Mouse (Mus musculus): ENCODE data around the gene Gm17334.

GRCm38 (mm10) chr11:53733824-53734223 lies 39.2 kb downstream of the Gm17334 start:
- no peak for TF ChIP-seq CTCF (IDR thresholded peaks at IDR 0.05; ENCODE audit: control insufficient read depth, insufficient read depth, low read length)
- TF ChIP-seq POLR2A (IDR thresholded peaks at IDR 0.05; ENCODE audit: borderline replicate concordance, control insufficient read depth, low read depth, low read length): no peak

Data from bone marrow, adult 2 months (tissue).